Mouse (Mus musculus) mesoderm, embryonic 11.5 days (tissue): ENCODE measurements around the gene Gm49486.
"Not testable (repeated sequence)": the region's sequence is repeated elsewhere in the genome, so short reads cannot be mapped to it uniquely, and the experiment has no call there.

Experiments used
- DNase-seq: peaks from one replicate; pipeline ENCODE4 v3.0.0-alpha.2; 2012; ENCODE audit warnings: low read depth, low spot score

Gene Gm49486

DNA sequence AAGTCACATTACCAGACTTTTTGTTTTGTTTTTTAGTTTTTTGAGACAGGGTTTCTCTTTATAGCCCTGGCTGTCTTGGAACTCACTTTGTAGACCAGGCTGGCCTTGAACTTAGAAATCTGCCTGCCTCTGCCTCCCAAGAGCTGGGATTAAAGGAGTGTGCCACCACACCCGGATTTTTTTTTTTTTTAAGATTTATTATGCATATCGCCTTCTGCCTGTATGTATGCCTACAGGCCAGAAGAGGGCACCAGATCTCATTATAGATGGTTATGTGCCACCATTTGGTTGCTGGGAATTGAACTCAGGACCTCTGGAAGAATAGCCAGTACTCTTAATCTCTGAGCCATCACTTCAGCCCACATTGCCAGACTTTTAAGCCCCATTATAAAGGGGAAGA is 3.4 kb upstream of the Gm49486 start:
- DNase-seq = not testable (repeated sequence)

DNA sequence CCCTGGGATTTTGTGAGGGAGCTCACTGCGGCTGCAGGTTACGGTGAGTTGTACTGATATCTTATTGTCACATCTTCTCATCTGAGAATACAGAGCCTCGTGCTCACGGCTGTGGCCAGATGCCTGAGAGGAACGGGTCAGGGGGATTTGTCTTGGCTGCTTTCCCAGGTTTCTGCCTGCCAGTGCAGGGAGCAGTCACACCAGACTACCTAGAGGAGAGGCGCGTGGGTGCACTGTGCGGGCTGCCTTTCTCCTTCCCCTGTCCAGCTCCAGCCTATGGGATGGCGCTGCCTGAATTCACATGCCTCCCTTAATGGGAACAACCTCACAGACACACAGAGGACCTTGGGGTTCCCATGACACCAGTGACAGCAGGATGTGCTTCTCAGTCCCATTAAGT is 6.1 kb downstream of the Gm49486 start:
- DNase-seq = no peak

DNA sequence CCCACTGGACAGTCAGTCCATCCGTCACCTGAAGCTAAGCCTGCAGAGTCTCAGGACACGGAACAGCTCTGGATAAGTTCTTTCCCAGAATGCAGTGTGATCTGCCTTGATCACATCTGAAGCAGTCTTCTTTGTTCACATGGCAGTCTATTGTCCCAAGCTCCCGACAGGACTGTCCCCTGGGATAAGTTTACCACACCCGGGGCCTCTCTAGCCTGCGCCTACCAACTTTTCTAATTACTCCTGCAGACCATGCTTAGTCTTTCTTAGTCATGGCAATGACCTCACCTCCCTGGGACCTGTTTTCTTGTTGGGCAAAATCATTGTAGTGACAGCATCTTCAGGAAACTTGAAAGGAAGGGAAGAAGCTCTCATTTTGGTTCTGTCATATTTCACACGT is 8.8 kb downstream of the Gm49486 start:
- no peak for DNase-seq

DNA sequence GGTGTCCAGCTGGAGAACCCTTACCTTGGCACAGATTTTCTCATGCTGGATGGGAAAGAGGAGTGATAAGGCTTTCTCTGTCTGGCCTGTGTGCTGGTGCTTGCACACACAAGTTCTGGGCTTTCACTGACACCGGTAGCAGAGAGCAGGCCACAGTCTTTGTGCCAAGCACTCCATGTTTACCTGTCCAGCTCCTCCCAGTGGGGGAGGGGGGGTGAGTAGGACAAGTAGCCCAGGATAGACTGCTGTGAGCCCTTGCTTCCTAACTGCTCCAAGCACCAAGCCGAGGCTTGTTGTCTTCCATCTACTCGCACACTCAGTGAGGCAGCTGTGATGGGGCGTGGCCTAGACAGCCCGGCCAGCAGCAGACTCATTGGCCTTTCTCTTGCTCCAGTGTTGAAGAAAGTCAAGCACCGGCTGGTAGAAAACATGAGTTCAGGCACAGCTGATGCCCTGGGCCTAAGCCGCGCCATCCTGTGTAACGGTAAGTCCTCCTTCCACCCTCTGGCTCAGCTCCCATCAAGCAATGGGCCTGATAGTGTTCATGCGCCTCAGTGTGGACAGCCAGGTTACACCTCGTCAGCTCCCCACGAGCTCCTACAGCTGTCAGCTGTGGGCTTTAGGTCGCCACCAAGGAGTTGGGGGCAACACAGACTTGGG is 13.5 kb downstream of the Gm49486 start:
- no peak for DNase-seq

DNA sequence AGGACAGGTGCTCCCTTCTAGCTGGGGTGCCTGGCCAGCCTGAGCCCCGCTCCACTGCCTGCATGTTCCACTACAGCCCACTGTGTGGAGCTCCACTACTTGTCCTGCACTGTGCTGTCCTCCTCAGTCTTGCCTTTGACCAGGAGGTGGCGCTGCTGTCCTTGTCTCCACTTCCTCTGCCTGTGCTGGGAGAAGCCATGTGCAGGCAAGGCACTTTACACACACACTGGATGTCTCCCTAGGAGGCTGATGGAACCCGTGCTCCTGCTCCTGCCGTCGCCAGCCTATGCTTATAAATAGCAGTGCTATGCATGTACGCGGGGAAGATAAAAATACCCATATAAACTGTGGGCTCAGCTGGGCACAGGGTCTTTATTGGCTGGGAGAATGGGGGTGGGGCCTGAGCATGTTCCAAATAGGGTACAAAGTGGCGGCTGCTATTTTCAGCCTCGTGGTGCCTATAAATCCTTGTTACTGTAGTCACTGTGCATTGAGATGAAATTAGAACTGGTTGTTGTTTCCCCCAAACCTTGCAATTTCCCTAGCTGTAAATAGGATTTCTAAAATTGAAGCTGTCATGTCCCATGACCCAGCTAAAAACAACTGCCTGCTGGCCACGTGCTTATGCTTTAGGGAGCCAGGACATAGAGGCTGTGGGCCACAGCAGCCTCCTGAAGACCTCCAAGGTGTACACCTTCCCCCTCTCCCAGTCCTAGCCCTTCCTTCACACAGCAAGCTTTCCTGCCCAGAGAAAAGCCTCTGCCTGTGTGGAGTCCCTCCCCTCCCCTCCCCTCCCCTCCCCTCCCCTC is 14.2 kb downstream of the Gm49486 start:
- DNase-seq = peak; percentile 96

DNA sequence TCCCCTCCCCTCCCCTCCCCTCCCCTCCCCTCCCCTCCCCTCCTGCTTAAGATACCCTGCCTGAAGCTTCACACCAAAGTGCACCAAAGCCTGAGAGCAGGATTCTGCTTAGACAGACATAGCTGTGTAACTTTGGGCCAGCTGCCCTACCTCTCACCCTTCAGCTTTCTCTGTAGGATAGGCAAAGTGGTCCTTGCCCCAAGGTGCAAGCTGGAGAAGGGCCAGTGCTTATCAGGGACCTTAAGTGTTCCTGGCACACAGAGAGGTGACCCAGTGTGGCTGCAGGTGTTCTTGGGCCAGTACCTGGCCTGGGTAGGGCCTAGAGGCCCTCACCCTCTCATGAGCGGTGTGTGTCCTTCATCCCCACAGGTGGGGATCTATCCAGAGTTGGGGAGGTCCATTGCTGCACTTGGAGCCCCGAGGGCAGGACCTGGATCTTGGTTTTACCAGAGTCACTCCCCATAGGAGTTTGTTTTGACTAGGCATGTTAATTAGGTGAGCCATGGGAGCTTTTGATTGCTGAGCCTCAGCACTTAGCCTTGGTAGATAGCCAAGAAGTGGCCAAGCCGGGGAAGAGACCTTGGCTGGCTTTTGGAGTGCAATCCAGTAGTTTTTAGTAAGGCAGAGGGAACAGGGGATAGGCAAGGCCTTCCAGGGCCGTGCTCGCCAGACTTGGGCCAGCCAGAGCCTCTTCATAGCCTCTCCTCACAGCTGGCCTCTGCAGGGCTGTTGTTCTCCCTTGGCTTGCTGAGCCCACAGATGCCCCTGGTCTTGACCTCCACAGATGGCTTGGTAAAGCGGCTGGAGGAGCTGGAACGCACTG is 15.1 kb downstream of the Gm49486 start:
- DNase-seq = no peak

DNA sequence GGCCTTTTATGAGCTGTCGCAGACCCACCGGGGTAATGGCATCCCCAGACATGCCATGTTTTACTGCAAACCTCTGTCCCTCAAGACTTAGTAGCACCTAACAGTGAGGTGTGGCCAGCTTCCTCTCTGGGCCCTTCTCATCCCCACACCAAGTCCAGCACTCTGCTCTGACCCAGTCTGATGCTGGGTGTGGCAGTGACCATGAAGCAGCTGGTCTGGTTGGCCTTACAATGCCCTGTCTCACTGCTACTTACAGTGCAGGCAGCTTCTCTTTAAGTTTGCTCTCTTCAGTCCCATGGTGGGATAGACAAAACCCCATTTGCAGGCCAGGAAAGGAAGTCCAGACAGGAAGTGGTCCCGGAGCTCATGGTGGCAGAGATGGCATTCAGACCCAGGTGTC is 16.1 kb downstream of the Gm49486 start:
- no peak for DNase-seq

DNA sequence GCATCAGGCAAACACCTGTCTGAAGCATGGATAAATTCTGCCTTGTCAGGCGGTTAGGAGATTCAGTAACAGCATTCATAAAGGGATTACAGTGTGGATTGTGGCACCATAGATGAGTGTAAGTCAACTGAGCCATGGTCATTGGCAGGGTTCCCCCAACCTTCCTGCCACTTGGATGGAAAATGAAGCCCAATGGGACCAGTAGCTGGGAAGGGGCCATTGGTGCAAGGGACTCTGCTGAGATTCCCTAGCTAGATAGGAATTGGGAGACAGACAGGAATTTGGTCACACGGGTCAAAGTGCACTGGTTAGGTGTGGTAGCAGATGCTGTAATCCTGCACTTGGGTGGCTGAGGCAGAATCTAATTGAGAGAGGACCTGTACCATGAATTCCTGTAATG is 21.0 kb downstream of the Gm49486 start:
- no peak for DNase-seq

DNA sequence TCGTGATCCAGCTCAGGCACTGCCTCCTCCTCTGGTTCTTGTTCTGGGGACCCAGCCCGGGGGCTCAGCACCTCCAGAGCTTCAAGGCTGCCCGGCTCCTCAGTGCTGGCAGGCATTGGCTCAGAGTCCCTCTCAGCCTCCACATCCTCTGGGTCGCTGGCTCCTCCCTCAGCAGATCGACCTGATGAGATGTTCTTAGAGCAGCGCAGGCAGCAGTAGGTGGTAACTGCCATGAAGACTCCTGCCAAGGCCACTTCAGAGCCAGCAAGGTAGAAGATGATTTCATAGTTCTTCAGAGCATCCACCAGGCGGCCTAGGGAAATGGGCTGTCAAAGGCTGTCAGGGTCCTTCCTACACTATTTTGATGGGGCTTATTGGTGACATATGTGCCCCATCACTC is 22.0 kb downstream of the Gm49486 start:
- no peak for DNase-seq

DNA sequence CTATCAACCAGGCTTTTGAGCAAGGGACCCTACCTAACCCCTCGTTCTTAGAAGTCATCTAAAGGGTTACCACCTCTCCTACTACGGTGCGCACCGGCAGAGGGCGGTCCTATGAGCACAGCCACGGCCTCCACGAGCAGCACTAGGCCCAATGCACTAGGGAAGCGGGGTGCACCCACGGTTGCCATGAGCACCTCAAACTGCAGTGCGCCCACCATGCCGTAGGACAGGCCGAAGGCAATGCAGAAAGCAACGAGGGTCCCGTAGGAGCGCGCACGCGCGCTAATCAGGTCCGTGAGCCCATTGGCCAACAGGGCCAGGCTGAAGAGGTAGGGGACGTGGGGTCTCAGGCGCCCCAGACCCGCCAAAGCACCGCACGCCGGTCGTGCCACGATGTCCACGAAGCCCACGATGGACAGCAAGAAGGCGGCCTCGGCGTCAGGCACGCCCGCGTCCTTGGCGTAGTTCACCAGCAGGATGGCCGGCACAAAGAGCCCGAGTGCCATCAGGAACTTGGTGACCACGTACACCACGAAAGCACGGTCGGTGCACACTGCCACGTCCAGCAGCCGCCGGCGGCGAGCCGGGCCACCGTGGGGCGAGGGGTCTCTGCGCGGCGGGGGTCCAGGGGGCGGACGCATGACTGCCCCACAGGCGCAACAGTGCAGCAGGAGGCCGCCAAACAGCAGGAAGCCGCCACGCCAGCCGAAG is 22.7 kb downstream of the Gm49486 start:
- DNase-seq = peak; percentile 28

DNA sequence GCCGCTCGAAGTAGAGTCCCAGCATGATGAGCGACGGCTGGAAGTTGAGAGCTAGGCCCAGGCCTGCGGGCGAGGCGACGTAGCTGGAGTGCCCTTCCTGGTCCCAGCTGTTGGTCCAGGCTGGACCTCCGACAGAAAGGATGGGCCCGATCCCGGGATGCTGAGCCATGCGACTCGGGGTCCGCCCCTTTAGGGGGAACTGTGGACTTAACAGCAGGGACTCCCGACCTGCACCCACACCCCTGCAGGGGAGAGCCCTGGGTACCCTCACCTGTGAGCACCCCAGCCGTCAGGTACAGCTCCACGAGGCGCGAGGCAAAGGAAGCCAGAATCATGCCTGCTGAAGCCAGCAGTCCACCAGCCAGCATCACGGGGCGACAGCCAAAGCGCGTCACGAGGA is 23.4 kb downstream of the Gm49486 start:
- DNase-seq = peak; percentile 10

DNA sequence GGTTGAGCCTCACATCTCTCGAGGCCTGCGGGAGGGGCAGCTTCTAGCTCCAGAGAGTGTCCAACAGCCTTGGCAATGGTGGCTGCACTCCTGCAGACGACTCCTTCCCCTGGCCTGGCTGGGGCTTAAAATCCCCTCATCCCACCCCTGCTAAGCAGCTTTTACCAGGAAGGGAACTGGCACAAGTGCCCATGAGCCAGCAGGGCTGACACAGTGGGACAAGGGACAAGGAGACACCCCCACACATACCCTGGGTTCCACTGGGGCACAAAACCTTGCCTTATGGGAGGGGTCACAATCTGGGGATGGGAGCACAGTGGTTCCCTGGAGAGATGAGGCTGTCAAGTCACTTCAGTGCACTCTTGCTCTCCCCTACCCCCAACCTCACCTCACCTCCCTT is 25.5 kb downstream of the Gm49486 start, which contains the start of gene Slc16a8:
Gene Slc16a8, minus strand, starts transcription at position 101 of the 400 bp plus-strand sequence.
- no peak for DNase-seq

DNA sequence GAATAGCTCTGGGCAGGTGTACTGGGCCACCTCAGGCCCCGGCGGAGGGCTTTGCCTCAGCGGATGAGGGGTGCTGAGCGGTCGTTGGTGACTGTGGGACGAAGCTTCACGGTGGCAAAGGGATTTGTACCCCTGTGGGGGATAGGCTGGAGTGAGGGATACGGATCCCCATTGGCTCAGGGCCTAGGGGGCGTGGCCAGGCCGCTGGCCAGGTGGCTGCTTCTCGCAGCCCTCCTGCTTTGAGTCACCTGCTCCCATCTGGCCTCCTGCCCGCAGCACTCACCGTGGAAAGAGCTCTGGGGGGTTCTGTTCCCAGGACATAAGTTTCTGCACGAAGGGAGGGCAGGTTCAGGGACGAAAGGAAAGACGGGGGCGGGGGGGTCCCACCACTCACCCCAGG is 29.3 kb downstream of the Gm49486 start:
- DNase-seq = no peak

DNA sequence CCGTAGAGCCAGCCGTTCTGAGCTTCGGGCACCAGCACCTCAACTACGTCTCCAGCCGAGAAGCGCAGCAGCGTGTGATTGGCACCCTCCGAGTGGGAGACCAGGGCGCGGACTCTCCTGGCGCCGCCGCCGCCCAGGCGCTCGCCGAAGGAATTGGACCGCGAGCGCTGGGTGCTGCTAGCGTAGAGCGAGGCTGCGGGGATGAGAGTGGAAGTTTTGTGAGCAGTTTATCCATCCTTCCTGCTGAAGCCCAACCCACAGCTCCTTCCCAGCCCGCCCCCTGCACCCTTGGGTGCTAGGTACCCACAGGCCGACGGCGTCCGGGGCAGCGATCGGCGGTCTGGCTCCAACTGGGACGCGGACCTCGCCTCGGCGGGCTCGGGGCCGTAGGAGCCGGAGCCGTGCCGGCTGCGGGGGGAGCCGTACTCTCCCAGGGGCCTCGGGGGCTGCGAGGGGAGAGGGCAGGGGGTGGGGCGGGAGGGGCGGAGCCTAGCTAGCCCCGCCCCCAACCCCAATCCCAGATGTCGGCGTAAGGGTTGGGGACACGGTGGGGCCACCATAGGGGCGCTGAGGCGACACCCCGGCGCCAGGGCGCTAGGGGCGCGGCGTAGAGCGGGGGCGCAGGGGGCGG is 32.0 kb downstream of the Gm49486 start:
- DNase-seq = peak; percentile 12

DNA sequence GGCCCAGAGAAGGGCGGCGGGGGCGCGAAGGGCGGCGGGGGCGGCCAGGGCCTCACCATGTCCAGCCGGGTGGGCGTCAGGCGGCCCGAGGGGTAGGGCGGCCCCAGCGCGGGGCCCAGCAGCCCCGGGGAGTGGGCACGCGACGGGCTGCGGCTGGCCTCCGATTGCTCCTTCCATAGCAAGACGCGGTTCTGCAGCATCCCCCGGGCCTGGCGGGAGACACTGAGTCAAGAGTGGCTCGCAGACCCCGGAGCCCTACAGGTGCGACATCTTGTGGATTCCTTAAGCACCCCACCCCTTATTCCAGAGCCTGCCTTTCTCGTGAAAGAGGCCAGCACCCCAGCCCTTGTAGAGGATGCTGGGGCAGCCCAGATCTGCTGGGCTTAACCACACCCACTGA is 32.6 kb downstream of the Gm49486 start:
- no peak for DNase-seq

DNA sequence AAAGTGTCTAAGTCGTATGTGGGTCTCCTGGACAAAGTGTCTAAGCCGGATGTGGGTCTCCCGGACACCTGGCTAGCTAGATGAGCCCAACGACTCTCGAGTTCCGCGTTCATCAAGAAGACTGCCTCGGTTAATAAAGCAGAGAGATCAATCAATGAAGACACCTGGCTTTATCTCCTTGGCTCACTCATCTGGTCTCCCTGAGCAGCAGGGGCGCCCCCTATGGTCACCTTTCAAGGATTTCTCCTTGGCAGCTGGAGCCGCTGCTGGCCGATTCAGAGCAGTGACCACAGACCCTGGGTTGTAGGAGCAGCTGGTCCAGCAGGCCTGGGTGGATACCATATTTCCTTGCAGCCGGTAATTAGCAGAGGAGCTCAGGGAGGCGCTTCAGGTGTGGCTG is 33.2 kb downstream of the Gm49486 start:
- DNase-seq = peak; percentile 41

DNA sequence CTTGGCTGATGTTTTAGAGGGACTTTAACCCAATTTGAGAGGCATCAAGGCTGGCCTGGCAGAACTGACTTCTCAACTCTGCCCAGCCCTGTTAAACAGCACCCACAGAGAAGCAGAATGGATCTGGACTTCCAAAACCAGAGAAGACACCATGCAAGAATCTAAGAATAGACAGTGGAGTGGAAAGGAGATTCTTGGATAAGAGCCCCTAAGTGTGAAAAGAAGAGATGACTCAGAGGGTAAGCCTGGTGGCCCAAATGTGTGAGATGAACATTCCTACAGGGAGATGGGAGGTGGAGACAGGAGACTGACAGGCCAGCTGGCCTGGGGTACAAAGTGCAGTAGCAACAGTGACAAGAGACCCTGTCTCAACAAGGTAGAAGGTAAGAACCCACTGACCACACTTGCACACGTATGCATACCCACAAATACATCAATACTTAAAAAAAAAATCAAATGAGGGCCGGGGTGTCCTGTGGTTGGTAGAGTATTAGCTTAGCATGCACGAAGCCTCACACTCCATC is 33.7 kb downstream of the Gm49486 start:
- no peak for DNase-seq

DNA sequence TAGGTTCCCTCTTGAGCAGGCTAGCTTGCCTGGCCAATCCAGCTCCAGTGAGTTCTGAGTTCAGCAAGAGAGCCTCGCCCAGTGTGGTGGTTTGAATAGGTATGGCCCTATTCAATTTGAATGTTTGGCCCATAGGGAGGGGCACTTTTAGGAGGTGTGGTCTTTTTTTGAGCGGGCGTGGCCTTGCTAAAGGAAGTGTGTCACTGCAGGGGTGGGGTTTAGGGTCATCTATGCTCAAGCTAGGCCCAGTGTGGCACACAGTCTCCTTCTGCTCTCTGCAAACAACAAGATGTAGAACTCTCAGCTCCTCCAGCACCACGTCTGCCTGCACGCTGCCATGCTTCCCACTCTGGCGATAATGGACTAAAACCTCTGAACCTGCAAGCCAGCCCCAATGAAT is 34.5 kb downstream of the Gm49486 start:
- DNase-seq = no peak

DNA sequence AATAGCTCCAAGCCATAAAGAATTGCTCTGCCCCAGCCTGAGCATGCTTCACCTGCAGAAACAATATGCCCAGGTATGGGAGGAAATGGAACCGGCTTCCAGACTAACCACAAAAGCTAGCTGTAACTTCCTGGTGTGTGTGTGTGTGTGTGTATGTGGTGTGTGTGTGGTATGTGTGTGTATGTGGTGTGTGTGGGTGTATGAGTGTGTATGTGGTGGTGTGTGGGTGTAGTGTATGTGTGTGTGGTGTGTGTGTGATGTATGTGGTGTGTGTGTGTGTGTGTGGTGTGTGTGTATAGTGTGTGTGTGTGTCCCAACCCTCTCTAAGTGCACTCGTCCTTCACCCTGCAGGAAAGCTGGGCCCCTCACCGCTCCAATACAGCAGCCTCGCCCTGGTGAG is 36.2 kb downstream of the Gm49486 start:
- no peak for DNase-seq

DNA sequence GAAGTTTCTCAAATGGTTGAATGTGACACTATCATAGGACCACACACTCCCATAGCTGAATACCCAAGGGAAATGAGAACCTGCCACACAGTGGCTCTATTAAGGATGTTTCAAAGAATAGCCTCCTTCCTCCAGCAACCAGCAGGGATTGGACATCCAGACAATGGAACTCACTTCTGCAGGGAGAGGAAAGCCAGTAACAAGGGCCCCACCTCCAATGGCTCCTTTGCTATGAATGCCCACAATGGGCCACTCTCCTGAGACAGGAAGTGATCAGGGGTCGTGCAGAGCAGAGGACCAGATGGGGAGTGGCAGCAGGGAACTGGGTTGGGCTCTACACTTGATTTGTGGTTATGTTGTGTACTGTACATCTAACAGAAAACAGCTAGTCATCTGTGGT is 39.3 kb downstream of the Gm49486 start:
- DNase-seq = no peak
